Mouse (Mus musculus) neural tube, embryonic 14.5 days (tissue): ENCODE measurements around the gene Nt5dc3. TPM values are rescaled to one million over a fixed set of nuclear protein-coding genes. Genes with fewer than 3 reads are reported as not detected.
A peak's percentile ranks its signal among the peaks of the same experiment; 100 is the strongest.

ENCODE experiments used
- ATAC-seq: fragments of 200-750 bp; cut with Nextera tagmentation; 2 replicates; pipeline ENCODE4 v1.8.0; 2017; ENCODE audit warnings: low read depth, mild to moderate bottlenecking, moderate TSS enrichment, moderate library complexity
- H3K27ac ChIP-seq: fragments of 300-500 bp; sonication (generic); 2 replicates; pipeline ENCODE4 v1.5.1; 2014; ENCODE audit warnings: low read depth, mild to moderate bottlenecking, control low read depth, low read length, moderate library complexity, mixed read lengths
- H3K27me3 ChIP-seq: fragments of 300-500 bp; sonication (generic); 2 replicates; pipeline ENCODE4 v1.6.1; 2014; ENCODE audit warnings: low read length; ENCODE audit not compliant: control insufficient read depth, insufficient read depth
- H3K36me3 ChIP-seq: fragments of 300-500 bp; sonication (generic); 2 replicates; pipeline ENCODE4 v1.6.1; 2014; ENCODE audit warnings: low read length, mixed read lengths; ENCODE audit not compliant: control insufficient read depth, insufficient read depth
- H3K4me1 ChIP-seq: fragments of 300-500 bp; sonication (generic); 2 replicates; pipeline ENCODE4 v1.6.1; 2014; ENCODE audit warnings: low read length; ENCODE audit not compliant: control insufficient read depth, insufficient read depth
- H3K4me2 ChIP-seq: fragments of 300-500 bp; sonication (generic); 2 replicates; pipeline ENCODE4 v1.6.1; 2014; ENCODE audit warnings: mild to moderate bottlenecking, low read depth, low read length, control low read depth
- H3K4me3 ChIP-seq: fragments of 300-500 bp; sonication (generic); 2 replicates; pipeline ENCODE4 v1.5.1; 2014; ENCODE audit warnings: low read depth, low read length, control low read depth, mixed read lengths
- H3K9ac ChIP-seq: fragments of 300-500 bp; sonication (generic); replicated peaks from 2 replicates; pipeline ENCODE4 v1.6.1; 2014; ENCODE audit warnings: low read depth, mild to moderate bottlenecking, control low read depth, low read length, mixed read lengths
- H3K9me3 ChIP-seq: fragments of 300-500 bp; sonication (generic); 2 replicates; pipeline ENCODE4 v1.6.1; 2016; ENCODE audit warnings: low read length; ENCODE audit not compliant: control insufficient read depth
- WGBS: fragments of 180-500 bp; shearing (Covaris S2); extraction: QIAGEN DNeasy Blood & Tissue Kit; methylation state at CpG from one replicate; pipeline ENCODE4 v1.1.7; 2014; 5-methylcytosine and 5-hydroxymethylcytosine counted together
- polyA plus RNA-seq: library from polyadenylated mRNA; unstranded; fragments of >200 nt; fragmentation: Nextera tagmentation; extraction: Ambion mirVana; gene quantifications from 2 replicates; pipeline ENCODE4 v1.2.1, GENCODE M21; 2014

Gene Nt5dc3
- polyA plus RNA-seq, 1 experiment from 2014 or later = 14.9 TPM

DNA sequence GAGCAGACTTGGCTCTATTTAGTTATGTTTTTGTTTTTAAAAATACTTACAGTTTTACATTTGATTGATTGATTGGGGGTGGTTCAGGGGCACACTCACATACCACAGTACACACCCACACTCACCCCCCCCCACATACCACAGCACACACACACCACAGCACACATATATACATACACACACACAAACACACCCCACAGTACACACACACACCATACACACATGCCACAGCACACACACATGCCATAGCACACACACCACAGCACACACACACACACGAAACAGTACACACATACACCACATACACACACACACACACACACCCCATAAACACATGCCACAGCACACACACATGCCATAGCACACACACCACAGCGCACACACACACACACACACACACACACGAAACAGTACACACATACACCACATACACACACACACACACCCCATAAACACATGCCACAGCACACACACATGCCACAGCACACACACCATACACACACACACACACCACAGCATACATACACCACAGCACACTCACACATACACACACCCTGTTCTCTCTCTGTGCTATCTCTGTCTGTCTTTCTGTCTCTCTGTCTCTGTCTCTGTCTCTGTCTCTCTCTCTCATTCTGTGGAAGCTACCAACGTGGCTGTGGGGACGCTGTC, 17.4 kb downstream of the Nt5dc3 start:
- WGBS = 92% methylated on average over 5 of the region's 5 CpGs
- Histone ChIP-seq H3K27me3 (no peaks in the 10 kb centered on the region), H3K36me3 (no peaks in the 10 kb centered on the region), H3K4me2 (no peak overlapping the region), H3K9ac (no peak overlapping the region), H3K4me1 (no peaks in the 10 kb centered on the region), H3K9me3 (no peaks in the 10 kb centered on the region), H3K27ac (no peak overlapping the region), H3K4me3 (no peak overlapping the region)
- ATAC-seq = 0 out of 2 replicates have a peak, but pooled peaks have one; percentile 31

DNA sequence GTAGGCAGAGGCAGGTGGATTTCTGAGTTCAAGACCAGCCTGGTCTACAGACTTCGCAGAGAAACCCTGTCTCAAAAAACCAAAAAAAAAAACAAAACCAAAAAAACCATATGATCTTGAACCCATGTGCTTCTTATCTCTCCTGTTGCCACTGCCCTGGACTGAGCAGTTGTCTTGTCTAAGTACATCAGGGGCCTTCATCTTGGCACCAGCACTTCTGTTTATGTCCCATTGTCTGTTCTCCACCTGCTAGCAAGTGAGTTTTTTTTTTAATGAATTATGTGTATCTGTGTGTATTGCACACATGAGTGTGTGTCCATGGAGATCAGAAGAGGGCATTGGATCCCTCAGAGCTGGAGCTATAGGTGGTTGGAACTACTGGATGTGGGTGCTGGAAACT, 28.6 kb downstream of the Nt5dc3 start:
- no peaks in the 10 kb centered on the region for H3K9me3 ChIP-seq
- no peak for ATAC-seq
- WGBS = 93% methylated on average over 1 of the region's 1 CpGs
- H3K9ac ChIP-seq = no peak overlapping the region
- H3K4me3 ChIP-seq = no peak overlapping the region
- 0 out of 2 replicates have a peak, but pooled peaks cover 2% of the 10 kb centered on the region for H3K36me3 ChIP-seq
- no peaks in the 10 kb centered on the region for H3K4me1 ChIP-seq
- H3K27me3 ChIP-seq = no peaks in the 10 kb centered on the region
- H3K27ac ChIP-seq = no peak overlapping the region
- no peak overlapping the region for H3K4me2 ChIP-seq

DNA sequence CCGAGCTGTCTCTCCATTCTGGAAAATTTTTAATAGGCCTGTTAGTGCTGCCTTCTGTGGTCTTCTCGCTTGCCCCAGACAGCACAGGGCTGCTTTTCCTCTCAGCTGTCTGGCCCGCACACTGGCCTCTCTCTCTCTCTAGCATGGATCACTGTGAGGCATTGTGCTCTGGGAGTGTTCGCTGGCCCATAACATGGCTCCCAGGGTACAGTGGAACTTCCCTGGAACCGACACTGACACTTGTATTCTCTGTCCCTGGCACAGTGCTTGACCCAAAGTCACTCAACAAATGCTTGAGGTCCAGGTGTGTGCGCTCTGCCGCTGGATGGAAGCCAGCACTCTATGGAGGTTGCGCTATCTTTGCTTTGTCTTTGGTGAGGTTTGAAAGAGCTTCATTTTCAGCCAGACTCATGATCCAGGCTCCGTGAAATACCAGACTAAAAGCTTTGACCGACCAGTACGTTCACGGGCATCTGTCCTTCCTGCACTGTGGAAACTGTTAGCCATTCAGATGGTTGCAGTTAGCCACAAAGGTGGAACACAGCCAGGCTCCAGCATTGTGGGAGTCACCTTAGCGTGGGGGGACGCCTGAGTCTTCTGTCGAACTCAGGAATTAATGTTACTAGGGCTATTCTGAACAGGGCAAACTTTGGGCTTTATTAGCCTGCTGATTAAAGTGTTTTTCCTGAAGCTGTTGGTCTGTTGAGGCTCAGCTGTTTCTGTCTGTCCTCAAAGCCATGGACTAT, 29.4 kb downstream of the Nt5dc3 start:
- no peaks in the 10 kb centered on the region for H3K27me3 ChIP-seq
- no peak overlapping the region for H3K27ac ChIP-seq
- no peak overlapping the region for H3K9ac ChIP-seq
- no peak overlapping the region for H3K4me2 ChIP-seq
- no peaks in the 10 kb centered on the region for H3K9me3 ChIP-seq
- 73% methylated on average over 15 of the region's 15 CpGs for whole genome bisulfite sequencing
- H3K4me3 ChIP-seq = no peak overlapping the region
- ATAC-seq = peak; percentile 52; the same call in 1 of the 2 replicates
- H3K36me3 ChIP-seq = 0 out of 2 replicates have a peak, but pooled peaks cover 2% of the 10 kb centered on the region
- no peaks in the 10 kb centered on the region for H3K4me1 ChIP-seq

DNA sequence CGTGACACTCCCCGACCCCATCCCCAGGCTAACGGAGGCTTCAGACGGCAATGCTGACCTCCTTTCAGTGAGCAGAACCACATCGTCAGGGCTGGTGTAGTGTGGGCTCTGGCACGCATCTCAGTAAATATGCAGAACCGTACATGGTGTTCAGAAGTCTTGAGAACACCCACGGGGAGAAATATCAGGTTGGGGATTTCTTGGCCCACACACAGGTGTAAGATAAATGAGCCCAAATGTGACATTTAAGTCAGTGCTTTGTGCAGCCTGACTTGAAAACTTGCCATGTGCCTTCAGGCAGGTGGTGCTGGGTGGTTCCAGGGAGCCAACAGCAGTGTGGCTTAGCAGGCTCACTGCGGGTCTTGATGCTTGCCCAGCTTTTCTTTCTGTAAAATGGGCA, 31.2 kb downstream of the Nt5dc3 start:
- Histone ChIP-seq H3K36me3 (peaks cover 2% of the 10 kb centered on the region; the same call in 1 of the 2 replicates), H3K27me3 (no peaks in the 10 kb centered on the region), H3K4me1 (no peaks in the 10 kb centered on the region), H3K27ac (no peak overlapping the region), H3K4me3 (no peak overlapping the region), H3K9me3 (no peaks in the 10 kb centered on the region), H3K4me2 (no peak overlapping the region), H3K9ac (no peak overlapping the region)
- 85% methylated on average over 9 of the region's 9 CpGs for WGBS
- ATAC-seq = no peak

DNA sequence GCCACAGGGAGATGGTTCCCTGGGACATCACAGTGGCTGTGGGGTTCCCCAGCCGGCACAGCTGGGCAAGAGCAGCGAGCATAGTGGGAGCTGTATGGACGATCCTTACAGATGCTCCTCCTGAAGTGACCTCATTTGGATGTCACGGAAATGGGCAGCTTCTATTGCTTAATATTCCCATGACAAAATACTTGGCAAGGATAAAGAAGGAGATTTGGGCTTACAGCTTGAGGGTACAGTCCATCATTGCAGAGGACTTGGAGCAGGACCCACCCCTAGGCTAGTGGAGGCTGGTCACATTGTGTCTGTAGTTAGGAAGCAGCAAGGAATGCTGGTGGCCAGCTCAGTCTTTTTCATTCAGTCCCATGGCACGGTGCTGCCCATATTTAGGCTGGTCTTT, 31.8 kb downstream of the Nt5dc3 start:
- no peak overlapping the region for H3K4me3 ChIP-seq
- no peak overlapping the region for H3K4me2 ChIP-seq
- no peak overlapping the region for H3K27ac ChIP-seq
- no peaks in the 10 kb centered on the region for H3K4me1 ChIP-seq
- H3K36me3 ChIP-seq = peaks cover 2% of the 10 kb centered on the region; the same call in 1 of the 2 replicates
- 90% methylated on average over 5 of the region's 5 CpGs for WGBS
- no peaks in the 10 kb centered on the region for H3K9me3 ChIP-seq
- H3K27me3 ChIP-seq = no peaks in the 10 kb centered on the region
- no peak for ATAC-seq
- H3K9ac ChIP-seq = no peak overlapping the region

DNA sequence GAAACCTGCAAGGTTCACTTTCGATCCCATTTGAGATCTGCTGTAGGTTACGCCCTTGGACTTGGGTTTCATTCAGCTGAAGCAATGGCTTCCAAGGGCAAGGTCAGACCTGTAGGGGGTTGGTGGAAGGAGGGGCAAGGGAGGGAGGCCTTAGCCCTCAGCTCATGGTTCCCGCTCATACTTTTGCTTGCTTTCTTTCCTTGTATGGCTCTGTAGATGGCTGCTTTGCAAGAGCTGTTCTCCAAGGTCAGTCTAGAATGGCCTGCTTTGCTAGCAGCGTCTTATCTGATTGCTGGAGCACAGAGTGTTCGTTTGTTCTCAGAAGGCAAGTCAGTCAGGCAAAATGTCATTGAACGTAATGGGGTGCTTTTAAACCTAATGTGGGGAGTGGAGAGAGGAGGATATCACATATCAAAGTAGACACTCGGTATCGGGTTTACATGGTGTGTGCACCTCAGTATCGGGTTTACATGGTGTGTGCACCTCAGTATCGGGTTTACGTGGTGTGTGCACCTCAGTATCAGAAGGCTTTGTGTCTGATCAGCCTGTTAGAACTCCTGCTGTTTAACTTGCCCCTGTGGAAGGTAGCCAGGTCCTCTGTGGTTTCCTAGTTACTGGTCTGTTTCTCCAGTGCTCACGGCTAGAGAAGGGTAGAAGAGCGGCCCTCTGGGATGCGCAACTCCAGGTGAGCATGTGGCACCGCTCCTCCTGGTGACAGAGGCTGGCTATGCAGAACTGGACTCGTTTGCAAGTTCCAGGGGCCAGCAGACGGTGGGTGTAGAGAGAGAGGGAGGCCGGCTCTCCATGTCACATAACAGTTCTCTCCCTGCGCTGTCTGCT, 35.7 kb downstream of the Nt5dc3 start:
- Histone ChIP-seq H3K27ac (no peak overlapping the region), H3K4me3 (no peak overlapping the region), H3K9ac (no peak overlapping the region), H3K27me3 (no peaks in the 10 kb centered on the region), H3K36me3 (no peaks in the 10 kb centered on the region; the same call in 1 of the 2 replicates), H3K4me2 (no peak overlapping the region), H3K4me1 (peaks cover 1% of the 10 kb centered on the region), H3K9me3 (no peaks in the 10 kb centered on the region)
- no peak for ATAC-seq
- WGBS = 84% methylated on average over 19 of the region's 19 CpGs

DNA sequence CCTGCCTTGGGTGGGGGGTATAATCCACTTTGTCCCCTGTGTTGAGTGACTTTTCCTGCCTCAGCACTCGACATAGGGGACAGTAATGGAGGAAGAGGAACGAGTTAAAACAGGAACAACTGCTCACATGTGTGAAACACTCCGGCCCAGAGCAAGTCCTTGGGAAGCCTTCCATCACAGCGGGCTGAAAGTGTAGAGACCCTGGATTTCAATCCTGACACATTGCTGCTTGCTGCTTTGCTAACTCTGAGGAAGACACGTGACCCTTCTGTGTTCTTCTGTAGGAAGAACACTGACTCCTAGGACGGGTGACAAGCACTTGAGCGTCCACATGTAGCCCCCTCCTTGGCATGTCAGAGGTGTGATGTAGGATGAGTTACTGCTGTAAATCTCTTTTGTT, 36.3 kb downstream of the Nt5dc3 start:
- no peak overlapping the region for H3K9ac ChIP-seq
- H3K27me3 ChIP-seq = no peaks in the 10 kb centered on the region
- no peak for ATAC-seq
- WGBS = 87% methylated on average over 7 of the region's 7 CpGs
- H3K4me1 ChIP-seq = peaks cover 7% of the 10 kb centered on the region
- no peak overlapping the region for H3K4me2 ChIP-seq
- no peak overlapping the region for H3K27ac ChIP-seq
- no peak overlapping the region for H3K4me3 ChIP-seq
- no peaks in the 10 kb centered on the region; the same call in 1 of the 2 replicates for H3K36me3 ChIP-seq
- H3K9me3 ChIP-seq = no peaks in the 10 kb centered on the region

DNA sequence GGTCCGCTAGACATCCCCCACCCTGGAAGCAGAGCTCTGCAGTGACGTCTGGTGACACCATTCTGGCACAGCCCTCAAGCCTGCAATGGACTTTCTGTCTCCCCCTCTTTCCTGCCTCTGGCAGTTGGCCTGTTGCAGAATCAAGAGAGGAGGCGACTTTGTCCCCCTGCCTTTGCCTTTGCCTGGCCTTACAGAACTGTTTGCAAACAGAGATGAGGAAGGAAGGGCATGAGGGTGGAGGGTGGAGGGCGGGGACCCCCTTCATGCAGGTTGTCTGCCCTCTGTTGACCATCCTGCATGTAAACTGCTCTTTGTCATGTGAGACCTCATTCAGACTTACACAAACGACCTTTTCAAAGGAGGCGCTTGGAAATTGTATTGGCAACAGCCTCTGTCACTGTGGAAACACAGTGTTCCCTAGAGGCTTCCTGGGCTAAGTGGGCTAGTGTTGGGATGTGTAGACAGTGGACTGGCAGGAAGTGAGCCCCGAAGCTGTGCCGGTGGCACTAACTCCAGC, 40.9 kb downstream of the Nt5dc3 start:
- H3K9me3 ChIP-seq = no peaks in the 10 kb centered on the region
- peak overlapping the region; percentile 34; the same call in 1 of the 2 replicates for H3K27ac ChIP-seq
- WGBS = 9% methylated on average over 8 of the region's 8 CpGs
- H3K27me3 ChIP-seq = no peaks in the 10 kb centered on the region
- no peaks in the 10 kb centered on the region; the same call in 1 of the 2 replicates for H3K36me3 ChIP-seq
- peak overlapping the region; percentile 14; the same call in 1 of the 2 replicates for H3K4me2 ChIP-seq
- peaks cover 8% of the 10 kb centered on the region for H3K4me1 ChIP-seq
- ATAC-seq = peak; percentile 90
- H3K4me3 ChIP-seq = no peak overlapping the region
- H3K9ac ChIP-seq = 0 out of 2 replicates have a peak overlapping the region, but pooled peaks have one; percentile 25
